Mouse (Mus musculus) frontal cortex, adult (tissue): Measurements from ENCODE around the gene Elk4.

Experiments
- ATAC-seq: cut with Nextera tagmentation; 2 replicates; pipeline ENCODE4 v1.9.2; 2017; ENCODE audit warnings: mild to moderate bottlenecking, moderate library complexity, mixed read lengths; ENCODE audit not compliant: low TSS enrichment

Gene Elk4

DNA sequence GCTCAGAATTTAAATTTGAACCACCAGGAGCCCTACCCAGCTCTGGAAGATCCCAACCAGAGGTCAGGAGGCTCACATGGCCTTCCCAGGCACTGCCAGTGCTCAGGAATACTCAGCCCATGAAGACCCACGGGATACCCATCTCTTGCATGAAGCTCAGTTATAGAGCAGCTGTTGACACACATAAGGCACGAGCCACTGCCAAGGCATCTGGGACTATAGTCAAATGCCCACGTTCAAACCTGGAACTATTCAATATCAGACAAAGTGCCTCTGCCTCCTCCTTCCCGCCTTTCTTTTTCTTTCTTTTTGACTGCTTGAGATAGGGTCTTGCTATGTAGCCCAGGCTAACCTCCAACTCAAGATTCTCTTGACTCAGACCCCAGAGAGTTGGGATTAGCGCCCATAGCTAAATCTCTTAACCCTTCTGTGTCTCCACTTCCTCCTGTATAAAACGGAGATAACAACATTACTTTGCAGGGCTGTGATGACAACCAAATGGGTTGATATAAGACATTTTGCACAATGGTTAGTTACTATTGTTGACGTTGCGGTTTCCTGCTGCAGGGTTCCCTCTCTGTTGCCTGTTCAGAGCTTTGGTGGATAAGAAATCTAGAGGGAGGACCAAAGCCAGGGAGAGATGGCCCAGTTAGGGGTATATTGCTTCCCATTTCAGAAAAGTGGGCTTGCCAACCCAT is 58.2 kb downstream of the Elk4 start:
- ATAC-seq: peak; percentile 19; the same call in 1 of the 2 replicates

DNA sequence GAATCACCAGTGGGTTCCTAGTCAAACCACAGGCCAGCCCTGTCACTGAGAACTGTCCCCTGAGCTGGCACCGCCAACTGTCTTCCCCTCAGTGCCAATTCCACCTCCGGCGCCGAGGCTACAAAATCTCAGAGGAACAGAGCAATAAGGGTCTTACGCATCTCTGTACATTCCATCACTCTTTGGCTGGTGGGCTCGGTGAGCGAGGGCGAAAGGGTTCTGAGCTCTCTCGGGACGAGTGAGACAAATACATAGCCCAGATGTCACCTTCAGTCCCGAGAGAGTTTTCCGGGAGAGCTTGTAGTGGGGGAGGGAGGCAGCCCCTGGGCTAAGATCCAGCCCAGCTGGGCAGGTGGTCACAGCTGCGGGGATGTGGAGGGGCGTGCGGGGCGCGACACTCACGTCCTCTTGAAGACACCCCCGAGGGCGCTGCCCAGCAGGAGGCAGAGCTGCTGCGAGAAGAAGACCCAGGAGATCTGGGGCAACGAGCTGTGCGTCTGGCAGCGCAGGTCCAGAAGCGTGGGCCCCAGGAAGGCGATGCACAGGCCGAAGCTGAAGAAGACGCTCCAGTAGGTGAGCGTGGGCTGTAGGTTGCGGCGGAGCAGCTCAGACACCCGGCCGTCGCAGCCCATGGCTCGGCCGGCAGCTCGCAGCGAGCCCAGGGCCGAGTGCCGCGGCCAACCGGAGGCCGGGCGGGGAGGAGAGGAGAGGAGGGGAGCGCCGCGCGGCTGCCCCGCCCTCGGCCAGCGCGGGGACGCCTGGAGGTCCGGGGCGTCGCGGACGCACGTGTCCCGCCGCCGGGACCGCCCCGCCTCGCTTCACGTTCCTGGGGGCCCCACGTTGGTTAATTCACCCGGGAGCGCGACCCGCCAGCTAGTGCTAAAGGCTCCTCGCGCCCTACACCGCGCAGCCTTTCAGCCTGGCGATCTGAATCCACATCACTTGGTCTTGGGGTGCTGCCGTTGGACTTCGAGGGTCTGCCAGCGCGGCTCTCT is 60.2 kb downstream of the Elk4 start, which contains the start of gene Mfsd4a:
Mfsd4a (minus strand) TSS at position 802 of the 995 bp plus-strand sequence.
- peak; percentile 60 for ATAC-seq

DNA sequence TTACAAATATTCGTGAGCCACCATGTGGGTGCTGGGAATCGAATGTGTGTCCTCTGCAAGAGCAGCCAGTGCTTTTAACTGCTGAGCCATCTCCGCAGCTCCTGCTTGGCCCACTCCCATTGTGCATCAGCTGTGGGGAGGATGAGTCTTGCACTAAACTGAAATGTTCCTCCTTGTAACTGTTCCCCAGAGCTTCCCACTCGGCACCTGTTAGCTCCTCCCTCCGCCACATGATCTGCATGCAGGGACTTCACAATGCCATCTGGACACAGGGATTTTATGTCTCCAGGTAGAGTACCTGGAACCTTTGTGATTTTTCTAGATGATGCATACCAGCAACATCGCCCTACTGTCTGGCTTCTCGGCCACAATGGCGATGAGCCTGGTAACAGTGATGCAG is 62.0 kb downstream of the Elk4 start:
- no peak for ATAC-seq

DNA sequence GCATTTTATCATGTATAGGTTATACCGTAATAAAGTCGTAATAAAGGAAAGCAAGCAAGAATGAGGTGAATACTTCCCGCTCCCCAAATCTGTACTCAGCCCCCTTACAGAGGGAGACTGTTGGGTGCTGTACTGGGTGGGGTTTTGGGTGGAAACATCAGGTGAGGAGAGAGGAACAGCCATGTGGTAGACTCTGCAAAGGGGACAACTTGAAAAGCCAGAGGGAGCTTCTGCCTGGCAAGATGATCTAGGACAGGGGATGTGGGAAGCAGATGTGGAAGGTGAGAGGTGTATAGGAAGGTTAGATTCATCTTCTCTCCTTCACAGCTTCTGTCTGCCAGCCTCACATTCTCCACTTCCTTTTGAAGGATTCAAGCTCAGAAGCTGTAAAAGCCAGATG is 63.3 kb downstream of the Elk4 start:
- no peak for ATAC-seq

- no peak for ATAC-seq
Measured at GRCm38 (mm10) chr1:132075576-132075975, 68.2 kb downstream of the Elk4 start.

GRCm38 (mm10) chr1:132078413-132078812 is 71.0 kb downstream of the Elk4 start:
- no peak for ATAC-seq
